Mouse (Mus musculus) spleen, postnatal 14 days (tissue): Measurements from ENCODE around the gene Galnt11.

Experiments used
- DNase-seq, 2 experiments: peaks; one replicate each; pipeline ENCODE4 v3.0.0; 2021 to 2022; ENCODE audit warnings: low spot score in 2 of 2

Gene Galnt11

GRCm38 (mm10) chr5:25252825-25253544 lies 31.3 kb downstream of the Galnt11 start:
- DNase-seq: no peak

- no peak for DNase-seq
These were observed 32.8 kb downstream of the Galnt11 start for GRCm38 (mm10) chr5:25254491-25254890.

GRCm38 (mm10) chr5:25256686-25257085 lies 35.0 kb downstream of the Galnt11 start:
- DNase-seq: no peak

GRCm38 (mm10) chr5:25261452-25261851 lies 39.7 kb downstream of the Galnt11 start:
- no peak for DNase-seq

- DNase-seq: no peak
These were observed 40.6 kb downstream of the Galnt11 start for GRCm38 (mm10) chr5:25262266-25262665.

- DNase-seq: no peak
These were observed 46.7 kb downstream of the Galnt11 start for GRCm38 (mm10) chr5:25268258-25268888.

- no peak for DNase-seq
These were observed 53.9 kb downstream of the Galnt11 start for GRCm38 (mm10) chr5:25275629-25276028.

GRCm38 (mm10) chr5:25276365-25276764 lies 54.7 kb downstream of the Galnt11 start:
- no peak for DNase-seq

- DNase-seq: no peak
These were observed 62.3 kb downstream of the Galnt11 start for GRCm38 (mm10) chr5:25283988-25284387.

- DNase-seq: no peak
These were observed 75.1 kb downstream of the Galnt11 start for GRCm38 (mm10) chr5:25296830-25297229.

- DNase-seq: no peak
These were observed 88.5 kb downstream of the Galnt11 start for GRCm38 (mm10) chr5:25310226-25310625.

- no peak for DNase-seq
These were observed 92.2 kb downstream of the Galnt11 start for GRCm38 (mm10) chr5:25313881-25314280.
